Mouse (Mus musculus) hindbrain, embryonic 14.5 days (tissue): ENCODE results near the gene Il12b. TPM values are rescaled to one million over a fixed set of nuclear protein-coding genes. Genes with fewer than 3 reads are reported as not detected.

Experiments used
- ATAC-seq: fragments of 200-750 bp; cut with Nextera tagmentation; 2 replicates; pipeline ENCODE4 v1.8.0; 2017; ENCODE audit warnings: moderate number of reproducible peaks, mild to moderate bottlenecking, moderate TSS enrichment, moderate library complexity; ENCODE audit not compliant: low FRiP score
- DNase-seq: peaks from one replicate; pipeline ENCODE4 v3.0.0-alpha.2; 2015; ENCODE audit warnings: low spot score
- H3K27ac ChIP-seq: fragments of 300-500 bp; sonication (generic); 2 replicates; pipeline ENCODE4 v1.5.1; 2014; ENCODE audit warnings: mild to moderate bottlenecking, moderate library complexity
- H3K27me3 ChIP-seq: fragments of 300-500 bp; sonication (generic); 2 replicates; pipeline ENCODE4 v1.6.1; 2014; ENCODE audit warnings: mild to moderate bottlenecking, low read length, mixed read lengths; ENCODE audit not compliant: control insufficient read depth, insufficient read depth
- H3K36me3 ChIP-seq: fragments of 300-500 bp; sonication (generic); replicated peaks from 2 replicates; pipeline ENCODE4 v1.6.1; 2014; ENCODE audit not compliant: control insufficient read depth, insufficient read depth
- H3K4me1 ChIP-seq: fragments of 300-500 bp; sonication (generic); replicated peaks from 2 replicates; pipeline ENCODE4 v1.6.1; 2014; ENCODE audit warnings: antibody characterized with exemption, low read length, mixed read lengths; ENCODE audit not compliant: control insufficient read depth, insufficient read depth
- H3K4me2 ChIP-seq: fragments of 300-500 bp; sonication (generic); replicated peaks from 2 replicates; pipeline ENCODE4 v1.6.1; 2014; ENCODE audit warnings: mild to moderate bottlenecking, moderate library complexity
- H3K4me3 ChIP-seq: fragments of 300-500 bp; sonication (generic); replicated peaks from 2 replicates; pipeline ENCODE4 v1.5.1; 2014; ENCODE audit warnings: mild to moderate bottlenecking, low read length
- H3K9ac ChIP-seq: fragments of 300-500 bp; sonication (generic); 2 replicates; pipeline ENCODE4 v1.6.1; 2014
- H3K9me3 ChIP-seq: fragments of 300-500 bp; sonication (generic); 2 replicates; pipeline ENCODE4 v1.6.1; 2016; ENCODE audit warnings: low read length; ENCODE audit not compliant: control insufficient read depth
- WGBS: fragments of 180-500 bp; shearing (Covaris S2); extraction: QIAGEN DNeasy Blood & Tissue Kit; methylation state at CpG from one replicate; pipeline ENCODE4 v1.1.7; 2014; 5-methylcytosine and 5-hydroxymethylcytosine counted together
- polyA plus RNA-seq: library from polyadenylated mRNA; unstranded; fragments of >200 nt; fragmentation: Nextera tagmentation; extraction: Ambion mirVana; gene quantifications from 2 replicates; pipeline ENCODE4 v1.2.1, GENCODE M21; 2014

Gene Il12b
- polyA plus RNA-seq, 1 experiment from 2014 or later = 0.13 TPM

- no peaks in the 10 kb centered on the region for H3K27me3 ChIP-seq
- H3K9me3 ChIP-seq = no peaks in the 10 kb centered on the region
- no peaks in the 10 kb centered on the region for H3K4me1 ChIP-seq
- H3K36me3 ChIP-seq = no peaks in the 10 kb centered on the region
- H3K4me2 ChIP-seq = no peak overlapping the region
- no peak overlapping the region for H3K27ac ChIP-seq
- no peak overlapping the region for H3K4me3 ChIP-seq
- DNase-seq (no peak), ATAC-seq (no peak)
- no peak overlapping the region for H3K9ac ChIP-seq
- 84% methylated on average over 2 of the region's 2 CpGs for WGBS
Observed at GRCm38 (mm10) chr11:44387031-44387430, 12.8 kb upstream of the Il12b start.

GRCm38 (mm10) chr11:44389993-44390701 lies 9.7 kb upstream of the Il12b start:
- Histone ChIP-seq H3K27me3 (no peaks in the 10 kb centered on the region), H3K9me3 (no peaks in the 10 kb centered on the region), H3K4me3 (no peak overlapping the region), H3K4me1 (no peaks in the 10 kb centered on the region), H3K9ac (no peak overlapping the region), H3K27ac (no peak overlapping the region), H3K4me2 (no peak overlapping the region), H3K36me3 (no peaks in the 10 kb centered on the region)
- 72% methylated on average over 6 of the region's 6 CpGs for WGBS
- ATAC-seq (no peak), DNase-seq (no peak)

- no peak overlapping the region for H3K4me3 ChIP-seq
- DNase-seq = no peak
- 84% methylated on average over 8 of the region's 8 CpGs for WGBS
- H3K4me1 ChIP-seq = no peaks in the 10 kb centered on the region
- H3K9ac ChIP-seq = no peak overlapping the region
- no peak overlapping the region for H3K27ac ChIP-seq
- H3K36me3 ChIP-seq = no peaks in the 10 kb centered on the region
- no peak for ATAC-seq
- H3K9me3 ChIP-seq = no peaks in the 10 kb centered on the region
- no peak overlapping the region for H3K4me2 ChIP-seq
- no peaks in the 10 kb centered on the region for H3K27me3 ChIP-seq
Observed at GRCm38 (mm10) chr11:44393101-44393810, 6.6 kb upstream of the Il12b start.

GRCm38 (mm10) chr11:44395401-44395800 lies 4.5 kb upstream of the Il12b start:
- H3K4me1 ChIP-seq = 0 out of 2 replicates have a peak, but pooled peaks cover 8% of the 10 kb centered on the region
- H3K27ac ChIP-seq = no peak overlapping the region
- no peaks in the 10 kb centered on the region for H3K9me3 ChIP-seq
- H3K9ac ChIP-seq = no peak overlapping the region
- DNase-seq (no peak), ATAC-seq (no peak)
- H3K27me3 ChIP-seq = no peaks in the 10 kb centered on the region
- no peak overlapping the region for H3K4me3 ChIP-seq
- 86% methylated on average over 4 of the region's 4 CpGs for WGBS
- no peak overlapping the region for H3K4me2 ChIP-seq
- H3K36me3 ChIP-seq = no peaks in the 10 kb centered on the region

GRCm38 (mm10) chr11:44397551-44397950 lies 2.3 kb upstream of the Il12b start:
- no peak for ATAC-seq
- WGBS = 86% methylated on average over 3 of the region's 3 CpGs
- H3K4me2 ChIP-seq = no peak overlapping the region

GRCm38 (mm10) chr11:44398356-44398755 lies 1.5 kb upstream of the Il12b start:
- H3K4me2 ChIP-seq = peak overlapping the region; percentile 63
- no peaks in the 10 kb centered on the region for H3K9me3 ChIP-seq
- ATAC-seq (no peak), DNase-seq (no peak)
- 0 out of 2 replicates have a peak, but pooled peaks cover 10% of the 10 kb centered on the region for H3K4me1 ChIP-seq
- H3K27me3 ChIP-seq = no peaks in the 10 kb centered on the region
- H3K9ac ChIP-seq = no peak overlapping the region
- WGBS = 60% methylated on average over 6 of the region's 6 CpGs
- H3K27ac ChIP-seq = no peak overlapping the region
- no peaks in the 10 kb centered on the region for H3K36me3 ChIP-seq
- no peak overlapping the region for H3K4me3 ChIP-seq

More at GRCm38 (mm10) chr11:44397551-44397950, 2.3 kb upstream of the Il12b start:
- DNase-seq = no peak
- Histone ChIP-seq H3K9ac (no peak overlapping the region), H3K36me3 (no peaks in the 10 kb centered on the region), H3K9me3 (no peaks in the 10 kb centered on the region), H3K27ac (no peak overlapping the region), H3K27me3 (no peaks in the 10 kb centered on the region), H3K4me1 (0 out of 2 replicates have a peak, but pooled peaks cover 10% of the 10 kb centered on the region), H3K4me3 (no peak overlapping the region)

GRCm38 (mm10) chr11:44398782-44399225 lies 1.1 kb upstream of the Il12b start:
- H3K9me3 ChIP-seq = no peaks in the 10 kb centered on the region
- 0 out of 2 replicates have a peak overlapping the region, but pooled peaks have one; percentile 41 for H3K9ac ChIP-seq
- peak overlapping the region; percentile 24 for H3K4me3 ChIP-seq
- H3K36me3 ChIP-seq = no peaks in the 10 kb centered on the region
- no peaks in the 10 kb centered on the region for H3K27me3 ChIP-seq
- ATAC-seq (peak; percentile 75), DNase-seq (peak; percentile 79)
- no peak overlapping the region for H3K27ac ChIP-seq
- H3K4me1 ChIP-seq = 0 out of 2 replicates have a peak, but pooled peaks cover 10% of the 10 kb centered on the region
- WGBS = 2% methylated on average over 20 of the region's 20 CpGs
- H3K4me2 ChIP-seq = peak overlapping the region; percentile 63

- Histone ChIP-seq H3K9me3 (no peaks in the 10 kb centered on the region), H3K36me3 (no peaks in the 10 kb centered on the region), H3K27ac (no peak overlapping the region), H3K4me1 (0 out of 2 replicates have a peak, but pooled peaks cover 10% of the 10 kb centered on the region), H3K27me3 (no peaks in the 10 kb centered on the region), H3K4me2 (no peak overlapping the region), H3K9ac (no peak overlapping the region), H3K4me3 (no peak overlapping the region)
- WGBS = 40% methylated on average over 5 of the region's 5 CpGs
- DNase-seq = peak; percentile 75
- ATAC-seq = peak; percentile 63; the same call in 1 of the 2 replicates
Observed at GRCm38 (mm10) chr11:44401635-44402548, 2.0 kb downstream of the Il12b start.
